Mouse (Mus musculus) urinary bladder, adult 2 months (tissue): ENCODE measurements around the gene Bcl7c. TPM values are rescaled to one million over a fixed set of nuclear protein-coding genes. Genes with fewer than 3 reads are reported as not detected.
A peak's percentile ranks its signal among the peaks of the same experiment; 100 is the strongest.

Source experiments
- DNase-seq: peaks from one replicate; pipeline ENCODE4 v3.0.0; 2022; ENCODE audit warnings: low spot score
- polyA plus RNA-seq: library from polyadenylated mRNA; depleted of rRNA; stranded (reverse); fragments of >200 nt; gene quantifications from 2 replicates; pipeline ENCODE4 v1.2.3, GENCODE M21; 2012

Gene Bcl7c
- polyA plus RNA-seq, 1 experiment: 26.0 TPM

DNA sequence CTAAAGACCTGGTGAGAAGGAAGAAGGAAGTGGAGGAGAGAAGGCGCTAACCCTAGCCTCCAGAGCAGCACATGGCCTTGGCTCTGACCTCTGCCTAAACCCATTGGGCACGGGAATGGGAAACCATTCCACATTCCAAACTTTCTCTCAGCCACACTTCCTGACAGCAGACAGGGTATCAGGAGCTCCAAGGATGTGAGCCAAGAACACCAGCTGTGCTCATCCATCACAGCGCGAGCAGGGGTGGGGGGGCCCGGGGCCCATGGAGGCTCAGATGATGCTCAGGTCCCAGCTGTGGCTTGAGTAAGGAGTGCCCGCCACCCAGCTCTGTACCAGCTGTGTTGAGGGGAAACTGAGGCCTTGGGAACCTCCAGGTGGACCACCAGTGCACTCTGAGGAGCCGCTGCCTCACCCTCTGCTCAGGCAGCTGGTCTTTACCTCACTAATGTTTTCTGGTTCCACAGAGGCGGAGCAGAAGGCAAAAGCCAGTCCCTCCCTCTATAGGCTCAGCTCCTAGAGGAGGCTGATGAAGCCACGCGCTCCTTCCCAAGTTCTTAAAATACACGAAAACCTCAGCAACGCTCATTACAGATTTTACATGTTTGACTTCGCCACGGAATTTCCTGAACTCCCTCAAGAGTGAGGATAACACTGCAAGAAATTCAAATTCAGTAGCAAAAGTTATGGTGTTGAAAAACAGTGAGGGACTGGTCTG is 23.3 kb downstream of the Bcl7c start:
- DNase-seq: no peak

DNA sequence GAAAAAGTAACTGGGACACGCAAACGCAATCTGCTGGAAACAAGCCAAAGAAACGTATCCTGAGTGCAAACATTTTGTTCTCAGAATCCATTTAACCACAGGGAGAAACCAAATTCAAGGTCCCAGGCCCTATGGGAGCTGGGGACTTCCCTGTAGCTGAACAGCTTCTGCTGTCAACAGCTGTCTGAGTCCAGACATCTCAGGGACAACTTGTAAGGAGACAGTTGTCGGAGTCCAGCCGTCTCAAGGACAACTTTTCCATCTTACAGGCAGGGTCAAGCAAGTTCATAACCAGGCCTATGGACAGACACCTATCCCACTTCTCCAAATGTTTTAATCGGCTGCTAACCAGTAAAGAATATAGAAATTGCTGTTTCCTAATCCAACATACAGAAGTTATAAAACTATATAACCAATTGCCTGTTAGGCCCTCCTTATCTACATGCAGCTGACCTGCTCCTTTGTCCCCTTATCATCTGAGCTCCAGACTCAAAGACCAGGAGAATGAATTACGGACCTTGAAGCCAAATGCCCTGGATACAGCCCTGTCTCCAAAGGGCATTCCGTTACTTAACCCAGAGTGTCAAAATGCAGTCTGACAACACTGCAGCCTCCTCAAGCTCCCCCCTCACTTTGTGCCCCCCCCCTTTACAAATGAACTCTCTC is 26.7 kb downstream of the Bcl7c start:
- DNase-seq: no peak

- no peak for DNase-seq
Observed at GRCm38 (mm10) chr7:127680541-127680940, 28.2 kb downstream of the Bcl7c start.

DNA sequence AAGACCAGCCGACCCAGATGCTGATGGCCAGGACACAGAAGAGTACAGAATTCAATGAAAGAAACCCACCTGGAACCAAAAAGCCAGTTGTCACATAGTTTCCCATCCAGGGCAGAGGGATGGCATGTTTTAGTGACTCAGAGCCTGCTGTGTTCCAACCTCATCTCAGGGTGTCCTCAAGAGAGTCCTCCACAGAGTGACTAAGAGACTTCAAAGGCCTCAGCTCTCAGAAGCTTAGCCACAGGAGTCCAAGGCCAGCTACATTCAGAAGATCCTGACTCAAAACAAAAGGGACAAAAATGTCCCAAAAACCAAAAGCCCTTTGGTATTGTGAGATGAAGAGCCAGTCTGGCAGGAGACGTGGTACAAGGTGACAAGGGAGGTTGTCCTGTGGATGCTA is 29.9 kb downstream of the Bcl7c start:
- DNase-seq: no peak

GRCm38 (mm10) chr7:127677609-127678008 is 31.1 kb downstream of the Bcl7c start:
- no peak for DNase-seq

DNA sequence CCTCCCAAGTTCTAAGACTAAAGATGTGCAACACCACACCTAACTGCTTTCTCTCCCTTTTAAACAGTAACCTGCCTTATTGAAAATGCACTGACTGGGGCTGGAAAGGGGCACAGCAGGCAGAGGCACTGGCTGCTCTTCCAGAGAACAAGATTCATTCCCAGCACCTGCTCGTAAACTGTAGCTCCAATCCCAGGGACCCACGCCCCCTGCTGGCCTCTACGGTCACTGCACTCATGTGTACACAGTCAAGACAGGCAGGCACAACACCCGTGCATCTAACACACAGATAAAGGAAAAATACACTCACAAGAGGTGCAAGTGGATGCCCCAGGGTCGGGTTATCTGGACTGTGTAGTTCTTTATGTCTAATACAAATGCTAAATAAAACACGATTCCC is 31.7 kb downstream of the Bcl7c start:
- no peak for DNase-seq

DNA sequence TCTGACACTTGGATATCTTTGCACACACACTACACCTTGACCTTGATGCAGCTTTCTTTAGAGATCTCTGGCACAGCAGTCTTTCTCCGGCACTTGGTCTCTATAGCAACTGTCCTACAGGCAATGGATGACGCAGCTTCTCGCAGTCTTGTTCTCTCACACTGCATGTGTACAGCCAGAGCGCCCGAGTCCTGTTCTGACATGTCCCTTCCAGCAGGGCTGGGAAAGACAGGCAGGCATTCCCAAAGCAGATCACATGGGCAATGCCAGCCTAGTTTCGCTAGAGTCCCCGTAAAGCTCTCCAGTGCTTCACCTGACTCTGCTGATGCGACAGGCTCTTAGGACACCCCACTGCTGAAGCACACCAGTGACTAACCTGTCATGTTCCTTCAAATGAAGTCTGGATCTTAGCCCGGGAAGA is 33.3 kb downstream of the Bcl7c start:
- DNase-seq: no peak

- DNase-seq: peak; percentile 51
Observed at GRCm38 (mm10) chr7:127674977-127675376, 33.8 kb downstream of the Bcl7c start.

DNA sequence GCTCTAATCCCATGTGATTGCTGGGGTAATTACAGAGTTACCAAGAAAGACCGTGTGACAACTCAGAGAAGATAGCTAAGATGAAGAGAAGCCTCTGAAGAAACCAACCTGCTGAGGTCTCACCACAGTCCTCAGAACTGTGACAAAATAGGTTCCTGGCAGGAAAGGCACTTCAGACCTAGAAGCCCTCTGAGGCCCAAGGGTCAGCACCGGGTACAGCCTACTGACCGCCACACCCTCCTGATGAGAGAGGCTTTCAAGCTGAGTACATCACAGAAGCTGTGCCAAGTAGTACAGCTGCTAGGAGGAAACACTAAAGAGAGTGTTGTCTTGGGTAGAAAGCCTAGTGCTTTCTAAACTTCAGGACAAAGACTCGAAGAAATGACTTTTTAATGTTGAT is 36.0 kb downstream of the Bcl7c start:
- no peak for DNase-seq

GRCm38 (mm10) chr7:127671880-127672774 is 36.6 kb downstream of the Bcl7c start:
- no peak for DNase-seq

- DNase-seq: no peak
Observed at GRCm38 (mm10) chr7:127667171-127667570, 41.6 kb downstream of the Bcl7c start.

DNA sequence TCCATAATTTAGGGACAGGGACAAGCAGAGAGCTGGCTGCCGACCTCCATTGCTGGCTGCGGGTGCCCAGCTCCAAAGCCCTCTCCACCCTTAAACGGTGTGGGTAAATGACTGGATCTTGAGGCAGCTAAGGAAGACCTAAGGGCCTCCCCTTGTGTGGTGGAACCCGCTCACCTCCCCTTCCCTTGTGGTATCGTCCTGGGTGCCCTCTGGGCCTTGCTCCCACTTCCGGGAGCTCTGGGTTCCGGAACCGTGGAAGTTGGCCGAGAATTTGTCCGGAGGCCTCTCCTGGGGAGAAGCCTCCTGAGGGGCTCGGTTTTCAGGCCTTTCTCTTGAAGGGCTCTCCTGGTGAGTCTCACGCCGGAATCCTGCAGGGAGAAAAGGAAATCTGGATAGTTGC is 42.1 kb downstream of the Bcl7c start:
- DNase-seq: no peak

DNA sequence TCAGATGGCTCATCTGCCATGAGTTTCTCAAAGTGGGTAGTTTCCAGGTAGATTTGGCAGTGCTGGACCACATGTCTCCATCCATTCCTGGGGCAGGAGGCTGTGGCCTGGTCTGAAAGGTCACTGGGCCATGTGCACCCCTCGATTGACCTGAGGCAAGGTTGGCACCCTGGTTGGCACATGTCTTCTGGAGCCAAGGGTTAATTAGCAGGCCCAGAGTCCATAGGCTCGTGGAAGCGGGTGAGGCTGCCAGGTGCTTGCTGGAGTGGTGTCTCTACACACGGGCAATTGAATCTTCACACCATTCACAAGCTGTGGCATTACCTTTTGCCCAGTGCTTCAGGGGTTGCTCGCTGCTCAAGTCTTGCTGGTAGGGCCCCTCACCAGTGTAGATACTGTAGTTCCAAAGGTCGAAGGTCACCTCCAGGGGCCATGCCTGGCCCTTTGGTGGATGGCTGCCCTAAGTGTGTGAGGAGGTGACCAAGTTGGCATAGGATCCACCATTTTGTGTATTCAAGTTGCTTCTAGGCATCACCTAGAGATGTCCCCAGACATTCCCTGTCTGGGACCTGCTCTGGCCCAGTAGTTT is 42.6 kb downstream of the Bcl7c start:
- DNase-seq: no peak

- no peak for DNase-seq
Observed at GRCm38 (mm10) chr7:127662926-127663325, 45.8 kb downstream of the Bcl7c start.

DNA sequence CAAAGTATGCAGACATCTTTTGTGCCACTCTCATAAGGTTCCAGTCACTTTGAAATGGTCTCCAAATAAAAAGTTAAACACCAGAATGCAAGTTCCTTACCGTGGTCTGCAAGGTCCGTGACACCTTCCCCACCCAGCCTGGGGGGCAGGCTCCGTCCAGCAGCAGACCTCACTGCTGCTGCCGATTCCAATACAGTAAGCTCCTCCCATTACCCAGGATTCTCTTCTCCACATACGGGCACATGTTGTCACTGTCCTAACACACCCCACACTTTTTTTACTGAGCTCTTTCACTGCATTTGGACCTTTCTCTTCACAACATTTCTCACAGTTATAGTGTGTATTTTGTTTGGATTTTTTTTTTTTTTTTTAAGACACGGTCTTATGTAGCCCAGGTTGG is 46.9 kb downstream of the Bcl7c start:
- no peak for DNase-seq

DNA sequence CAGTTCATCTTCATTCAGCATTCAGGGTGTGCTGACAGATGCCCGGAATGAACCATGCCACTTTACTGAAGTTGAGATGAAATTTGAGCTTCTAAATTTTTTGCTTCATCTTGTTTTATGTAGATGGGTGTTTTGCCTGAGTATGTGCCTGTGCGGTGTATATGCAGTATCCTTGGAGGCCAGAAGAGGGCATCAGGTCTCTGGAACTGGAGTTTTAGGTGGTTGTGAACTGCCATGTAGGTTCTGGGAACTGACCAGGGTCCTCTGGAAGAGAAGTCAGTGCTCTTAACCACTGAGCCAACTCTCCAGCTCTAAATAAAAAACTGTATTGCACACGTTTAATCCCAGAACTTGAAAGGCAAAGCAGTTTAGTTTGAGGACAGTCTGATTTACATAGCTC is 47.9 kb downstream of the Bcl7c start:
- DNase-seq: no peak

DNA sequence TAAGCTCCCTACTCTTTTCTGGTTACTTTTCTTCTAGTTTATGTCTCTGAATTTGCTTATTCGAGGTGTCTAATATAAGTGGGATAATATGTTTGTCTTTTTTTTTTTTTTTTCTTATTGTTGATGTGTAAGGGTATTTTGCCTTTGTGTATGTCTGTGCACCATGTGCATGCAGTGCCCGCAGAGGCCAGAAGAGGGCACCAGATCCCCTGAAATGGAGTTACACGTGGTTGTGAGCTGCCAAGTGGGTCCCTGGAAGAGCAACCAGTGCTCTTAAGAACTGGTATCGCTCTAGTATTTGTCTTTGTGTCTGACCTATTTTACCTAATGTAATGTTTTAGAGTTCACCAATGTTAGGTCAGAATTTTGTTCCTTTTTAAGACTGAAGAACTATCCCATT is 51.8 kb downstream of the Bcl7c start:
- no peak for DNase-seq

DNA sequence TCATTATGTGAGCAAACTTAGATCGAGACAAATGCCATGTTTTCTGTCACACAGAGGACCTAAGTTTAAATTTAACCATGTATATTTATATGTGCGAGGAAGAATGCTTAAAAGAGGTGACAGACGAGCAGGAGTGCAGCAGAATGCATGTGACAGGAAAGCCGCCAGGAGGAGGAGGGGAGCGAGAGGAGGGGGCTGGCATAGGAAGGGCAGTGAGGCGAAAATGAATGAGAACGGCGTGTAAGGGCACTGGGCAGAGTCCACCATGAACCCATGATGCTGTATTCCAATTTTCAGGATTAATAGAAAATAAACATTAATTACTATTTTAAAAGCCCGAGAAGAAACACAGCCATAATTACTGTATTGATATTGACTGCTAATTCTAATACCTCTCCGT is 54.4 kb downstream of the Bcl7c start:
- DNase-seq: no peak

GRCm38 (mm10) chr7:127652050-127652449 is 56.7 kb downstream of the Bcl7c start:
- no peak for DNase-seq

DNA sequence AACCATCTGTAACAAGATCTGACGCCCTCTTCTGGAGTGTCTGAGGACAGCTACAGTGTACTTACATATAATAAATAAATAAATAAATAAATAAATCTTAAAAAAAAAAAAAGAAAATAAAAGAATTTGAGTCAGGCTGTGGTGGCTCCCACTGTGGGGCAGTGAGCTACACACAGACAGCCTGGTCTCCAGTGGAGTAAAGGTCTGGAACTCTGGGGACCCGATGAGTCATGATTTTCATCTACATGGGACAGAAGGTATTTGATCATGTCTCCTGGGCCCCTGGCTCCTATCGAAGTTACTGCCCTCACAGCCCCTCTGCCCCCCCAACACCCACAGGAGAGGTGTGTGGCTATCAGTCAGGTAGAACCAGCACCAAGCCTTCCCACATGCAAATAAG is 57.1 kb downstream of the Bcl7c start:
- DNase-seq: no peak

DNA sequence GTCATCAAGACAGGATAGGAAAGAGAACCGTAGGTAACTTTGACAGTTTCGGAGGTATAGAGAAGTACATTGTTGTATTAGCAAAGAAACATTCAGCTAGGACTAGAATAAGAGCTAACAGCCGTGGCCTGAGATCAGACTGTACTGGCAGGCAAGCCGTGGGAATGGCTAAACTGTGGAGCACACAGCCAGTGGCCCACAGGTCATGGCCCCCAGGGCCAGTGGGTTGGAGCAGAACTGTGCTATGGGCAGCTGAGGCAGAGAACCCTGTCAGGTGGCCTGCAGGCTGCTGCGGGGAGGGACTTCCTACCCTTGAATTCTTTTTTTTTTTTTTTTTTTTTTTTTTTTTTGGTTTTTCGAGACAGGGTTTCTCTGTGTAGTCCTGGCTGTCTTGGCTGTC is 59.5 kb downstream of the Bcl7c start:
- DNase-seq: no peak

DNA sequence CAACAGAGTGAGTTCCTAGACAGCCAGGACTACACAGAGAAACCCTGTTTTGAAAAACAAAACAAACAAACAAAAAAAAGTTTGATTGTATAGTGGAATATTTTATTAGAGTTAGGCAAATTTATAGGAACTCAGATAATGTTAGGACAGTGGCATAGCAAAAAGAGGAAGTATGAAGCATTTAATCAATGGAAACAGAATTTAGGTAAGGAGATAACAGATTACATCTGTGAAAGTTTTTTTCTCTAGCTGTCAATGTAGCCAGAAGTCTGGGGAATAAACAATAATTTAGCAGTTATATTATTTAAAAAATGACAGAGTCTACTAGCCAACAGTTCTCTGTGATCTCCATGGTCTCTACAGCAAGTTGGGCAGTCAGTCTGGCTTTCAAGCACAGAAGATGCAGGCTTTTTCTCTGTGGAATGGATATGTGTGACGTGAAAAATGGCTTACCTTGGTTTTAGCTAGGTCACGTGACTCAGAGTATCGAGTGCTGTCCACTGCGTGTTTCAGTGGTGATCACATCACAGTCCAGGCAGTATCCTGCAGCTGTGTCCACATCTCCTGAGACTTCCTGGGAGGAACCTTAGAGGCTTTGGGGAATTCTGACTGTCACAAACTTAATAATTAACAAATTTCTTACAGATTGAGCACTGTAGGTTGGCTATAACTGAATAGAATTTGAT is 60.1 kb downstream of the Bcl7c start:
- no peak for DNase-seq
